Mouse (Mus musculus): Measurements from ENCODE around the gene Cbr2. TPM values are rescaled to one million over a fixed set of nuclear protein-coding genes. Genes with fewer than 3 reads are reported as not detected.
"Not testable (repeated sequence)": the region's sequence is repeated elsewhere in the genome, so short reads cannot be mapped to it uniquely, and the experiment has no call there.

Cbr2 gene
- total RNA-seq, 2 experiments from 2014 or later, result 2.9 to 3.0 TPM

- DNase-seq, result no peak
- intact Hi-C loops (cut with DNase I), result no loop called here
Observed at GRCm38 (mm10) chr11:120736424-120736823, 4.5 kb upstream of the Cbr2 start.

- no peak for DNase-seq
- intact Hi-C loops (cut with DNase I), result no loop called here
Observed at GRCm38 (mm10) chr11:120733521-120733920, 1.6 kb upstream of the Cbr2 start.

- intact Hi-C loops (cut with DNase I), result no loop called here
- DNase-seq, result no peak
Observed at GRCm38 (mm10) chr11:120731395-120731794, 519 bp downstream of the Cbr2 start.

DNA sequence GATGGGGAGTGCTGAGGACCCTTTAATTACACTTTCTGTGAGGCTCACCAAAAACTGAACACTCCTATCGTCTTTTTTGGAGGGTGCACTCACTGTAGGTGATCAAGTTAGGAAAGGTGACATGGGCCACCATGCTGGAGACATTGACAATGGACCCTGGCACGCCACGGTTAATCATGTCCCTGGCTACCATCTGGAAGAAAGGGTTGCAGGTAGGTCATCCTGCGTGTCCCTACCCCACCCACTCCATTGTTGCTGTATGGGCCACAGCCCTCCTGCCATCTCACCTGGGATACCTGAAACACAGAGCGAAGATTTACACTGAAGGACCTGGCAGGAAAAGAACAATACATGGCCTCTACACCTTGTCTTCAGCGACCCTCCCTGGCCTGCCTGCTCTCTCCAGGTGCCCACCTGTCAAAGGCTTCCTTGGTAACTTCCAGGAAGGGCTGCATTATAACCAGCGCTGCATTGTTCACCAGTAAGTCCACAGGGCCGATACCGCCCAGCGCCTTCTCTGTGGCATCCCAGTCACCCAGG, 1.5 kb downstream of the Cbr2 start:
- DNase-seq, result no peak
- intact Hi-C loops (cut with DNase I), result no loop called here

DNA sequence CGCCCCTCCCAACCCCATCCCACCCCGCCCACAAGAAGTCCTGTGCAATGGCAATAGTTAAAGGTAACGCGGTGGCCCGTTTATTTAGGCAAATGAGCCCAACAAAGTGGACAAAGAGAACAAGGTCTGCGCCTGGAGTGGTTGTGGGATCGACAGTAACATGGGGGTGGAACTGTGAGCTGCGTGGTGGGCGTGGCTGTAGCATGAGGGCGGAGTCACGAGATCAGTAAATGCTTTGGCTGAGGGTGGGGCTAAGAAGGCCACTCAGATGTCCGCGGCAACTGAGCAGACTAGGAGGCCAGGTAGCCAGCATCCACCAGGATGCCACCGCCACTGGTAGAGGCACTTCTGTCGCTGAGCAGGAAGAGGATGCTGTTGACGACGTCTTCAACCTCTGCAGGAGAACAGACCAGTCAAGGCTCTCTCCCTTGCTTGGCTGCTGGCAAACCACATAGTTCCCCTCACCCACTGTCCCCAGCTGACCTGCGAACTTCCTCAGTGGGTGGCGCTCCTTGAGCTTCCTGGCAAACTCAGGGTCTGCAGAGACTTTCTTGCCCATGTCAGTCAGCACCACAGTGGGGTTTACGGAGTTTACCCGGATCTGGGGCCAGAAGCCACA, 2.4 kb downstream of the Cbr2 start:
- DNase-seq, result not testable (repeated sequence)

GRCm38 (mm10) chr11:120728530-120729240, 3.2 kb downstream of the Cbr2 start:
- no peak for DNase-seq
- intact Hi-C loops (cut with DNase I), result no loop called here

More for the DNA sequence above, 2.4 kb downstream of the Cbr2 start:
- intact Hi-C loops (cut with DNase I), result not testable (repeated sequence)

GRCm38 (mm10) chr11:120727564-120727963, 4.3 kb downstream of the Cbr2 start:
- intact Hi-C loops (cut with DNase I), result no loop called here
- DNase-seq, result no peak

- intact Hi-C loops (cut with DNase I), result no loop called here
- DNase-seq, result peak; percentile 75
Observed at GRCm38 (mm10) chr11:120727169-120727527, 4.8 kb downstream of the Cbr2 start, which contains the start of gene Dcxr. Gene Dcxr (minus strand): TSS chr11:120727281.

- DNase-seq, result no peak
- intact Hi-C loops (cut with DNase I), result no loop called here
Observed at GRCm38 (mm10) chr11:120726243-120727168, 5.4 kb downstream of the Cbr2 start.

GRCm38 (mm10) chr11:120723509-120723908, 8.4 kb downstream of the Cbr2 start:
- intact Hi-C loops (cut with DNase I), result no loop called here
- DNase-seq, result no peak

DNA sequence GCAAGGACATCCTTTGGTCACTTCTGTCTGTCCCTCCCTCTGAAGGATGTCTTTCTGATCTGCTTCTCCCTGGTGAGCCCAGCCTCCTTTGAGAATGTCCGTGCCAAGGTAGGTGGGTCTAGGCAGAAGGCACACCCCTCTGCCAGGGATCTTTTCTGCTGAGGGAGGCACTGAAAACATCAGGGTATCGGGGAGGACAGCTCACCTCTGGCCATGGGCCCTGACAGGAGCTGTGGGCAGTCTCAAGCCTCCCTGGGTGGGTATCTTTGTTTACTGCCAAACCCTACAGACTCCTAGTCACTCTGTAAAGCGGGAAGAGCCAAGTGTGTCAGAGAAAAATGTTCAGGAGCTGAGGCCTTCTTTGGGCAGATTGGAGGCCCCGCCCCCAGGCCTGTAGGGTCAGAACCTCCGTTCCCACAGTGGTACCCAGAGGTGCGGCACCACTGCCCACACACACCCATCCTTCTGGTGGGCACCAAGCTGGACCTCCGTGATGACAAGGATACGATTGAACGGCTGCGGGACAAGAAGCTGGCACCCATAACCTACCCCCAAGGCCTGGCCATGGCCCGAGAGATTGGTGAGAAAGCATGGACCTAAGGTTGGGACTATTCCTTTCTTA, 9.0 kb downstream of the Cbr2 start:
- intact Hi-C loops (cut with DNase I), result no loop called here
- no peak for DNase-seq

- DNase-seq, result no peak
- intact Hi-C loops (cut with DNase I), result no loop called here
Observed at GRCm38 (mm10) chr11:120722067-120722630, 9.8 kb downstream of the Cbr2 start.

GRCm38 (mm10) chr11:120721124-120722066, 10.5 kb downstream of the Cbr2 start, which contains the start of gene Rac3:
Gene Rac3 (plus strand): TSS chr11:120721470.
- intact Hi-C loops (cut with DNase I), result loop anchor here (2.0 kb wide), 1 partner anchor 55 kb away; no protein-coding TSS in a partner anchor
- peak; percentile 82 for DNase-seq

GRCm38 (mm10) chr11:120720450-120720849, 11.5 kb downstream of the Cbr2 start:
- intact Hi-C loops (cut with DNase I), result loop anchor here (2.0 kb wide), 1 partner anchor 56 kb away; no protein-coding TSS in a partner anchor
- peak; percentile 93 for DNase-seq

DNA sequence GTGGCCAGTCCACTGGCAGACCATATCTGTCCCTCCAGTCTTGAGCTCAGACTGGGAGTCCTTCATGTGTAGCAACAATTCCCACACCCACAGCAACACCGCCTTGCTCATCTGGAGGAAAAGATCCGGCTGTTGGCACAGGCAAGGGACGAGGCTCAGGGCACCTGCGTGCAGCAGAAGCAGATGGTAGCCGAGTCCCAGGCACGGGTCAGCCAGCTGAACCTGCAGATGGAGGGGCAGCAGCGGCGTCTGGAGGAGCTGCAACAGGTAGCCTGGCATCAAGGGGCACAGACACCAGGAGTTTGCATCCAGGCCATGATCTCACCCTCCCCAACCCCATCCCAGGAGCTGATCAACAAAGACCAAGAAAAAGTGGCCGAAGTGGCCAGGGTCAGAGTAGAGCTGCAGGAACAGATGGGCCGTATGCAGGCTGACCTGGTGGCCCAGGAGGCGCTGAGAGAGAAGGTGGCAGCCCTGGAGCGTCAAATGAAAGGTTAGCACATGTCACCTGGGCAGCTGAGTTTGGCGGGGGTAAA, 12.0 kb downstream of the Cbr2 start:
- intact Hi-C loops (cut with DNase I), result loop anchor here (2.0 to 10.0 kb wide), 2 partner anchors 57 to 95 kb away; partner anchors contain the start of gene Sirt7
- no peak for DNase-seq

DNA sequence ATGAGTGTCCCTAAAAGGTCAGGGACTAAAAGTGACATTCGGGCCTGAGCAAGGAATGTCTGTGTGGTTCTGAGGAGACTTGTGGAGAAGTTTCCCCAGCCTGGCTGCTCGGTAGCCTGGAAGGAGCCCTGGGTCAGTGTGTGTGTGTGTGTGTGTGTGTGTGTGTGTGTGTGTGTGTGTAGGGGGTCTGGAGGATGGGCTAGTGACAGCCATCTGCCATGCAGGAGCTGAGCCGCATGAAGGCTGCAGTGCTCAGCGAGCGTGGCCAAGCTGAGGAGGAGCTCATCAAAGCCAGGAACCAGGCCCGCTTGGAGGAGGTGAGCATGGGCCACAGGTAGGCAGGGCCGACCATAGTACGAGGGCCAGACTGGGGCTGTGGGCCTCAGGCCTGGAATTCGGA, 12.7 kb downstream of the Cbr2 start:
- intact Hi-C loops (cut with DNase I), result loop anchor here (10.0 kb wide), 1 partner anchor 94 kb away; the partner anchor contains the start of gene Sirt7
- DNase-seq, result no peak

DNA sequence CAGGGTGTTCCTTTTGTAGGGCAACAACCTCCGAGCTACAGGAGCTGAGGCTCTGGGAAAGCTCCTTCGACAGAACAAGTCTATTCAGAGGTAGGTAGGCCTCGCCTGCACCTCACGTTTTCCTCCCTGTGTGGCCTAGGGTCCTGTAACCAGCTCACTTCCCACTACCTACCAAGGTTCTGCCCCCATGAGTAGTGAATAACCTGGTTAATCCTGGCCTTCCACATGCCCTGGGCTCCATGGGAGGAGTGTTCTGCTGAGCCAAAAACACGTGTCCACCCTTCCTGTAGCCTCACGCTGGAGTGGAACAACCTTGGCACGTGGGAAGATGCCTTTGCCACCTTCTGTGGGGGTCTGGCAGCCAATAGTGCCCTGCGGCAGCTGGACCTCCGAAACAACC, 16.8 kb downstream of the Cbr2 start:
- no peak for DNase-seq
- intact Hi-C loops (cut with DNase I), result loop anchor here (10.0 kb wide), 1 partner anchor 90 kb away; the partner anchor contains the start of gene Sirt7

DNA sequence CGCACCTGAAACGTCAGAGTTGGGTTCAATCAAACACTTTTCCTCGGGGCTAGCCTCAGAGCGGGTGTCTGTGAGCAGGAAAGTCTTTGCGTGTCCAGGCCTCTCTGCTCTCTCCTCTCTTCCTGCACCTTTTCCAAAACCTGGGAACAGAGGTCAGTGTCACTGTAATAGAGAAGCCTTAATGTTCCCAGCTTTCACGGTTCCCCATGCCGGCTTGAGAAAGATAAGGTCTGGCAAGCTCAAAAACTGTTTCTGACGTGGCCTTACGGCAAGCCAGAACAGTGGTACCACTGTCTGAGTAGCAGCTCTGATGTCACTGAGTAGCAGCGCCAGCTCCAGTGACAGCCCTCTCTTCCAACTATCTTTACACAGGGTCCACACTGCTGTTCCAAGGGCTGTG, 17.4 kb downstream of the Cbr2 start:
- no peak for DNase-seq
- intact Hi-C loops (cut with DNase I), result loop anchor here (5.0 to 10.0 kb wide), 2 partner anchors 52 to 90 kb away; partner anchors contain the start of genes Notum and Sirt7
